Mouse (Mus musculus) heart, embryonic 14.5 days (tissue): ENCODE results near the gene Hist1h2ak. TPM values are rescaled to one million over a fixed set of nuclear protein-coding genes. Genes with fewer than 3 reads are reported as not detected.
A peak's percentile ranks its signal among the peaks of the same experiment; 100 is the strongest.
"Not testable (repeated sequence)": the region's sequence is repeated elsewhere in the genome, so short reads cannot be mapped to it uniquely, and the experiment has no call there.

Experiments
- ATAC-seq: fragments of 200-750 bp; cut with Nextera tagmentation; 2 replicates; pipeline ENCODE4 v1.8.0; 2017; ENCODE audit warnings: low read depth, moderate TSS enrichment; ENCODE audit not compliant: insufficient number of reproducible peaks, insufficient read depth, low FRiP score
- H3K27ac ChIP-seq, 2 experiments: fragments of 200-500 bp in 1 of 2; fragments of 300-500 bp in 1 of 2; sonication (generic) in 1 of 2; replicated peaks in 1 of 2; 2 replicates each; pipeline ENCODE4 v1.5.1; 2012 to 2014; ENCODE audit warnings: low read depth in 2 of 2, low read length in 2 of 2, control low read depth in 1 of 2, mild to moderate bottlenecking in 1 of 2, mixed read lengths in 1 of 2; ENCODE audit not compliant: control insufficient read depth in 1 of 2, insufficient read depth in 1 of 2
- H3K27me3 ChIP-seq: fragments of 300-500 bp; sonication (generic); 2 replicates; pipeline ENCODE4 v1.6.1; 2014; ENCODE audit warnings: mild to moderate bottlenecking, low read length, control low read depth; ENCODE audit not compliant: control insufficient read depth, insufficient read depth
- H3K36me3 ChIP-seq: fragments of 300-500 bp; sonication (generic); 2 replicates; pipeline ENCODE4 v1.6.1; 2014; ENCODE audit warnings: mild to moderate bottlenecking, control low read depth, low read length, mixed read lengths; ENCODE audit not compliant: control insufficient read depth, insufficient read depth
- H3K4me1 ChIP-seq, 2 experiments: fragments of 200-500 bp in 1 of 2; fragments of 300-500 bp in 1 of 2; sonication (generic) in 1 of 2; 2 replicates each; pipeline ENCODE4 v1.6.1; 2012 to 2014; ENCODE audit warnings: low read length in 2 of 2, control low read depth in 1 of 2, mixed read lengths in 1 of 2; ENCODE audit not compliant: control insufficient read depth in 2 of 2, insufficient read depth in 2 of 2
- H3K4me2 ChIP-seq: fragments of 300-500 bp; sonication (generic); 2 replicates; pipeline ENCODE4 v1.6.1; 2014; ENCODE audit warnings: mild to moderate bottlenecking, low read length
- H3K4me3 ChIP-seq, 2 experiments: fragments of 200-500 bp in 1 of 2; fragments of 300-500 bp in 1 of 2; sonication (generic) in 1 of 2; 2 replicates each; pipeline ENCODE4 v1.5.1; 2012 to 2014; ENCODE audit warnings: low read length in 2 of 2, mild to moderate bottlenecking in 2 of 2, control low read depth in 1 of 2, low read depth in 1 of 2, moderate library complexity in 1 of 2; ENCODE audit not compliant: control insufficient read depth in 1 of 2, insufficient read depth in 1 of 2
- H3K9ac ChIP-seq: fragments of 300-500 bp; sonication (generic); 2 replicates; pipeline ENCODE4 v1.6.1; 2014; ENCODE audit warnings: mild to moderate bottlenecking, low read length
- H3K9me3 ChIP-seq: fragments of 300-500 bp; sonication (generic); 2 replicates; pipeline ENCODE4 v1.6.1; 2016; ENCODE audit warnings: low read length, control low read depth; ENCODE audit not compliant: control insufficient read depth
- WGBS: fragments of 180-500 bp; shearing (Covaris S2); extraction: QIAGEN DNeasy Blood & Tissue Kit; methylation state at CpG from one replicate; pipeline ENCODE4 v1.1.7; 2014; 5-methylcytosine and 5-hydroxymethylcytosine counted together
- polyA plus RNA-seq: library from polyadenylated mRNA; unstranded; fragments of >200 nt; fragmentation: Nextera tagmentation; extraction: Ambion mirVana; gene quantifications from 2 replicates; pipeline ENCODE4 v1.2.1, GENCODE M21; 2014

Gene Hist1h2ak
- polyA plus RNA-seq, 1 experiment from 2014 or later = 4.3 TPM

DNA sequence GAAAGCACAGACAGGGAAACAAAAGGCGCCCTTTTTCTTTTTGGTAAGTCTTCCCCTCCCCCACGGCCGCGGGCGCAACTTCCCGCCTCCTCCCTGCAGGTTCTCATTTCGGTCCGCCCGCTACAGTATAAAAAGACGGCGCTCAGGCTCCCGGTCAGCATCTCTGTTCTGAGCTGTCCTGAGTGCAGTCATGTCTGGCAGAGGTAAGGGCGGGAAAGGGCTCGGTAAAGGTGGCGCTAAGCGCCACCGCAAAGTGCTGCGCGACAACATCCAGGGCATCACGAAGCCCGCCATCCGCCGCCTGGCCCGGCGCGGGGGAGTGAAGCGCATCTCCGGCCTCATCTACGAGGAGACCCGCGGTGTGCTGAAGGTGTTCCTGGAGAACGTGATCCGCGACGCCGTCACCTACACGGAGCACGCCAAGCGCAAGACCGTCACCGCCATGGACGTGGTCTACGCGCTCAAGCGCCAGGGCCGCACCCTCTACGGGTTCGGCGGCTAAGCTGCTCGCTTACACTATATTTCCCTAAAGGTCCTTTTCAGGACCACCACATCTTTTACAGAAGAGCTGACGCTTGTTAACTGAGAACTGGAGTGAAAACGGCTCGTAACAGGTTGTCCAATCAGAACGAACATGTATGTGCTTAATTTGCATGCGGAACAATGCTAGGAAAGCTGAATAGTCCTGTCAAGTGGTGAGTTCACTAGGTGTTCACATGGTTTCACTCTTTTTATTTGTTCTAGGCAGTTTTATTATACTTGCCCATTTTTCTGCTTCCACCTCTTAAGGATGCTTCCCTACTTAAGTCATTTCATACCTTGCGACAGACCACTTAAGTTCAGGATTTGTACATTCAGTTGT, 18.5 kb downstream of the Hist1h2ak start, which contains the start of gene Hist1h4j:
Gene Hist1h4j, plus strand, starts transcription at position 159 of the 862 bp plus-strand sequence.
- H3K4me2 ChIP-seq = peak within 1 kb of the TSS; percentile 73
- not testable (repeated sequence) for H3K27me3 ChIP-seq, H3K4me1 ChIP-seq, H3K9me3 ChIP-seq, H3K36me3 ChIP-seq
- peak within 1 kb of the TSS; percentile 80 to 92 for H3K27ac ChIP-seq
- ATAC-seq = peak; percentile 84
- H3K9ac ChIP-seq = peak within 1 kb of the TSS; percentile 79
- peak within 1 kb of the TSS; percentile 47 to 51 for H3K4me3 ChIP-seq
- under 1% methylated on average over 38 of the region's 56 CpGs for WGBS

- peaks cover 0 to 6% of the 10 kb centered on the region in 2 experiments; a peak in 1 of 4 replicates for H3K4me1 ChIP-seq
- peak overlapping the region; percentile 73 for H3K4me2 ChIP-seq
- H3K4me3 ChIP-seq = peak overlapping the region; percentile 47 to 51
- H3K9ac ChIP-seq = peak overlapping the region; percentile 79
- no peaks in the 10 kb centered on the region for H3K27me3 ChIP-seq
- under 1% methylated on average over 21 of the region's 21 CpGs for WGBS
- ATAC-seq = peak; percentile 64
- no peaks in the 10 kb centered on the region for H3K36me3 ChIP-seq
- H3K9me3 ChIP-seq = no peaks in the 10 kb centered on the region
- peak overlapping the region; percentile 80 to 92 for H3K27ac ChIP-seq
Observed at GRCm38 (mm10) chr13:21734010-21734905, 19.4 kb downstream of the Hist1h2ak start.

DNA sequence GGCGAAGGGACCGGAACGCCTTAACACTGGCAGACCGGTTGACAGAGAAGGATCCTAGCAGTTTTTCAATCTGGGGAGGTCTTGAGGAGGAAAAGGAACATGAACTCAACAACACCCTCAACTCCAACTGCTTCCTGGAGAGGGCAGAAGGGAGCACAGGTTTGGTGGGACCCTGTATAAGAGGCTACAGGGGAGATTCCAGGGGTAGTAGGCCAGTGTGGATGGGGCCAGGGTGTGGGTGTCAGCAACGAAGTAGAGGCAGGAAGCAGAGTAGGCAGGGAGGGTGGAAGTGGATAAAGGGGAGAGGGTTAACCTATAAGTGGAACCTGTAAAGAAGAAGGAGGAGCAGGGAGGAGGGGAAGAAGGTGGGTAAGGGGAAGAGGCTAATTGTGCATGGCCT, 20.2 kb downstream of the Hist1h2ak start:
- H3K9ac ChIP-seq = no peak overlapping the region; the same call in 1 of the 2 replicates

GRCm38 (mm10) chr13:21729544-21729943, 24.1 kb downstream of the Hist1h2ak start:
- Histone ChIP-seq H3K4me3 (no peak overlapping the region), H3K4me1 (peaks cover 0 to 2% of the 10 kb centered on the region in 2 experiments; a peak in 1 of 4 replicates), H3K9me3 (no peaks in the 10 kb centered on the region), H3K36me3 (no peaks in the 10 kb centered on the region), H3K9ac (no peak overlapping the region), H3K4me2 (no peak overlapping the region), H3K27ac (no peak overlapping the region), H3K27me3 (no peaks in the 10 kb centered on the region)
- WGBS = 48% methylated on average over 1 of the region's 1 CpGs
- ATAC-seq = no peak

More for the DNA sequence above, 20.2 kb downstream of the Hist1h2ak start:
- 76% methylated on average over 5 of the region's 5 CpGs for WGBS
- Histone ChIP-seq H3K4me2 (no peak overlapping the region), H3K27me3 (no peaks in the 10 kb centered on the region), H3K4me1 (peaks cover 0 to 6% of the 10 kb centered on the region in 2 experiments; a peak in 1 of 4 replicates), H3K27ac (peak overlapping the region in 1 of 2 experiments; percentile 92; a peak in 2 of 4 replicates), H3K9me3 (no peaks in the 10 kb centered on the region), H3K4me3 (no peak overlapping the region), H3K36me3 (no peaks in the 10 kb centered on the region)
- ATAC-seq = no peak

DNA sequence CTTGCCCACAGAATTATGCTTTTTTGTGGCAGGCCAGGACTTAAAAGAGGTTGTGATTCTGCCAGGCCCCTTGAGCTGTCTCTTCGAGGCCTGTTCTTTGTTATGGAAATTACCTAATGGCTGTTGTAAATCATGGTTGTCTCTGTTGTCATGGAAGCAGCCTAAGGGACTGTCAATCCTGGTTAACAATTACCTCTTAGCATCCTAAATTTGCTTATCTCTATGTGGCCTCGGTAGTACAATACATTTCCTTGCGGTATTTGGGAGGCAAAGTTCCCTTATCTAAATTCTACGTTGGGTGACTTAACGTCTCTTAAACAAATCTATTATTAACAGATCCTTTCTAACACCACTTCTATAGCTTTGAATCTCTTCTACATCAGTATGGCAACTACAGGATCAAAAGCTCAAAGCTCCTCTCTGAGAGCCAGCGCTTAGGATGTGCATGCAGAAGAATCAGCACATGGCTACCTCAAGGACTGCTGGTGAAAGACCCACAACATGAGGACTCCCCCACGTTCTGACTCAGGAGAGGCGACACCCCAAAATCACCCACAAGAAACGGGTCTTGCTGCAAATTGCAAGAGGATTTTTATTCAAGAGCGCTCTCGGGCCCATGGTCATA, 25.6 kb downstream of the Hist1h2ak start:
- 35% methylated on average over 9 of the region's 11 CpGs for WGBS
- no peak overlapping the region for H3K4me2 ChIP-seq
- H3K27ac ChIP-seq = no peak overlapping the region
- no peak for ATAC-seq
- H3K9ac ChIP-seq = no peak overlapping the region
- no peaks in the 10 kb centered on the region for H3K4me1 ChIP-seq
- H3K36me3 ChIP-seq = no peaks in the 10 kb centered on the region
- no peaks in the 10 kb centered on the region for H3K9me3 ChIP-seq
- H3K4me3 ChIP-seq = no peak overlapping the region
- no peaks in the 10 kb centered on the region for H3K27me3 ChIP-seq

DNA sequence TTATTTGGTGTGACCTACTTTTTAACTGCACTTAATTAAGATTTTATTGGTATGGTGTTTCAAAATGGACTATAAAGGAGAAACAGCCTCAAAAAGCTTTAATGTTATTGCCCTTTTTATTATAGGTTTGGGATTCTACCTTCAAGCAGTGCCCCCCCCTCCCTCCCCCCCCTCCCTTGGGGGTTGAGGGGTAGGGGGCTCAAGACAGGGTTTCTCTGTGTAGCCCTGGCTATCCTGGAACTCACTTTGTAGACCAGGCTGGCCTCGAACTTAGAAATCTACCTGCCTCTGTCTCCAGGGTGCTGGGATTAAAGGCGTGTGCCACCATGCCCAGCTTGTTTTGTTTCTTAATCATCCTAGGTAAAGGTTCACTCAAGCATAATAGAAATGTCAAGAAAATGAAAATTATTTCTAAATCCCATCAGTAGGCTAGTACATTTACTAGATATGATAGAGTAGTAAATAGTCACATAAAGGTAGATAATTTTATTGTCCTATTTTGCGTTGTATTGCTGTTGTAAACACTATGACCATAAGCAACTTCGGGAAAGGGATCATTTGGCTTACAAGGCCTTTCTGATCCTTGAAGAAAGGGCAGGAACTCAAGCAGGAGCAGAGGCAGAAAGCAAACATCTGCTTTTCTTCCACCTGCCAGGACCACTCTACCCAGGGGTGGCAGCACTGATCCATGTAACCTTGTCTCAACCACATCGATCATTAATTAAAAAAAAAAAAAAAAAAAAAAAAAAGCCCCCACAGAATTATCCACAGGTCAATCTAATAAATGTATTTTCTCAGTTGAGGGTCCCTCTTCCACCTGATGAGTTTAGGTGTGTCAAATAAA, 30.4 kb downstream of the Hist1h2ak start:
- H3K27ac ChIP-seq = no peak overlapping the region
- peaks cover 2 to 10% of the 10 kb centered on the region in 2 experiments for H3K4me1 ChIP-seq
- no peak for ATAC-seq
- peak overlapping the region; percentile 64; the same call in 1 of the 2 replicates for H3K9ac ChIP-seq
- WGBS = 46% methylated on average over 5 of the region's 5 CpGs
- peak overlapping the region; percentile 66 for H3K4me2 ChIP-seq
- H3K9me3 ChIP-seq = no peaks in the 10 kb centered on the region
- H3K27me3 ChIP-seq = no peaks in the 10 kb centered on the region
- no peaks in the 10 kb centered on the region for H3K36me3 ChIP-seq
- no peak overlapping the region for H3K4me3 ChIP-seq
